ENCODE assay signal across 12 mouse cellular contexts in the genomic region with DNA sequence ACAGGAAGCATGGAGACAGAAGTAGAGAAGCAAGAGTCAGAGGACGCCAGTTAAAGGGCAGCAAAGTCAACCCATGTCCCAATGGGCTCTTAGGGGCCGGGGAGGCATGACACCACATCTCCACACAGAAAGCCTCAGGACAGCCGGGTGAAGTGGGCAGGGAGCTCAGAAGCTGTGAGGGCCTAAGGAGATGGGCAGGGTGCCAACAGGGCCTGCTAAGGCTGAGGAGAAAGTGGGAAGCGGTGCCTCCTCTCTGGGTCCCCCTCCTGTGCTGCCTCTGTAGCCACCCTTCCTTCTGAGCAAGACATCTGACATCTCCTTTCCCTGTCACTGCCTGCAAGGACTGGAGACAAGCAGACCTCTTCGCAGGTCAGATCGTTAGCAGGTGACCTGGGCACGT. TPM values are rescaled to one million over a fixed set of nuclear protein-coding genes. Genes with fewer than 3 reads are reported as not detected.
A peak's percentile ranks its signal among the peaks of the same experiment; 100 is the strongest.
DNase-seq lines count a peak whose midpoint lies in the region; ATAC-seq lines count a peak whose summit lies in the region.
"Had no signal": no experiment of that assay in that cellular context is flagged by ENCODE, and none has a peak within 500 bp of the region (broad histone marks: within the 10 kb centered on the region; RNA-seq: fewer than 3 reads in every experiment).

No protein-coding gene starts in this region.

- H3K27me3 ChIP-seq in heart, embryonic 13.5 days (replicated peaks): no peaks in the 10 kb centered on the region

- H3K9ac ChIP-seq in heart, embryonic 13.5 days: peak overlapping the region; percentile 33; the same call in 1 of the 2 replicates
- H3K9ac ChIP-seq: liver, embryonic 14.5 days had no signal

- no peaks in the 10 kb centered on the region for H3K36me3 ChIP-seq in heart, embryonic 13.5 days

- H3K9me3 ChIP-seq in heart, embryonic 13.5 days: no peaks in the 10 kb centered on the region

- peak overlapping the region; percentile 49; the same call in 1 of the 2 replicates for H3K27ac ChIP-seq in heart, embryonic 13.5 days (replicated peaks)
- H3K27ac ChIP-seq: gastrocnemius, adult 2 months; liver, embryonic 14.5 days had no signal

- peaks cover 82% of the 10 kb centered on the region for H3K4me1 ChIP-seq in heart, embryonic 13.5 days

- 43% methylated on average over 7 of the region's 7 CpGs for WGBS in heart, embryonic 13.5 days

- H3K4me2 ChIP-seq in heart, embryonic 13.5 days: no peak overlapping the region

- no peak for ATAC-seq in heart, embryonic 13.5 days (ENCODE audit: extremely low read depth, insufficient number of reproducible peaks, low FRiP score, low TSS enrichment)

- peak; percentile 76 for DNase-seq in cerebellum, adult 11-12 months
- no peak for DNase-seq in cerebellum, adult 11 months
- DNase-seq in heart, adult 18-20 months: no peak
- peak; percentile 48 for DNase-seq in layer of hippocampus, adult 11-12 months (ENCODE audit: low spot score)
- DNase-seq in layer of hippocampus, adult 18-20 months (ENCODE audit: low spot score in 2 of 2): no peak
- DNase-seq in right cerebral cortex, postnatal 10 days (ENCODE audit: low spot score in 2 of 2): peak; percentile 64 to 67
- DNase-seq in right cerebral cortex, postnatal 36 days (ENCODE audit: low spot score in 2 of 2): no peak
- DNase-seq: gastrocnemius, adult 2 months; kidney, postnatal 36 days; thymus, postnatal 14 days had no signal

- no peak overlapping the region for H3K4me3 ChIP-seq in heart, embryonic 13.5 days
- H3K4me3 ChIP-seq: gastrocnemius, adult 2 months had no signal

RNA-seq across cellular contexts. Expression of gene Ccnk, which starts 46.4 kb away (rescaled TPM):
- polyA plus RNA-seq in heart, embryonic 13.5 days (2015; fragmentation: Nextera tagmentation; extraction: Ambion mirVana): 2.2 and 2.8 TPM in 2 replicates
- total RNA-seq in heart, adult 18-20 months (2021): 10 to 100 TPM; 25.6 to 30.2 TPM
- total RNA-seq in layer of hippocampus, adult 18-20 months (2021): 10 to 100 TPM; 31.6 to 34.3 TPM

RNA-seq across cellular contexts. Expression of gene Setd3, which starts 46.7 kb away (rescaled TPM):
- 63.0 and 65.7 TPM in 2 replicates for polyA plus RNA-seq in heart, embryonic 13.5 days (2015; fragmentation: Nextera tagmentation; extraction: Ambion mirVana)
- total RNA-seq in heart, adult 18-20 months (2021): 10 to 100 TPM; 89.9 to 97.2 TPM
- 100 to 1,000 TPM; 155 to 162 TPM for total RNA-seq in layer of hippocampus, adult 18-20 months (2021)

RNA-seq across cellular contexts. Expression of gene Ccdc85c, which starts 49.4 kb away (rescaled TPM):
- polyA plus RNA-seq in heart, embryonic 13.5 days (2015; fragmentation: Nextera tagmentation; extraction: Ambion mirVana): 4.9 and 5.8 TPM in 2 replicates
- 10 to 100 TPM; 38.5 to 42.5 TPM for total RNA-seq in heart, adult 18-20 months (2021)
- 10 to 100 TPM; 66.1 to 72.5 TPM for total RNA-seq in layer of hippocampus, adult 18-20 months (2021)

Comparison
In these comparisons a context has a peak if more than half of its experiments do, and no peak if none do; other contexts are left out.
1. DNase-seq: peak in cerebellum, adult 11-12 months (single experiment), layer of hippocampus, adult 11-12 months (single experiment) and right cerebral cortex, postnatal 10 days (2 of 2); none in cerebellum, adult 11 months (single experiment), heart, adult 18-20 months (0 of 2), layer of hippocampus, adult 18-20 months (0 of 2) and right cerebral cortex, postnatal 36 days (0 of 2).